Mouse (Mus musculus) liver, embryonic 14.5 days (tissue): Measurements from ENCODE around the gene AY358078.

Experiments used
- CTCF ChIP-seq: IDR thresholded peaks from 2 replicates; pipeline ENCODE4 v1.5.1; 2016; ENCODE audit warnings: antibody characterized with exemption, low read depth, control low read depth
- EP300 ChIP-seq: IDR thresholded peaks from 2 replicates; pipeline ENCODE4 v1.6.1; 2016; ENCODE audit warnings: antibody characterized with exemption, low read depth

- TF ChIP-seq CTCF (no peak), EP300 (no peak)
Measured at GRCm38 (mm10) chr14:51826625-51827024, 26.8 kb downstream of the AY358078 start.
